Mouse (Mus musculus) bone marrow, adult 2 months (tissue): Measurements from ENCODE around the gene Elf2.
A peak's percentile ranks its signal among the peaks of the same experiment; 100 is the strongest.

Source experiments
- CTCF ChIP-seq: fragments of 200-500 bp; IDR thresholded peaks from 2 replicates; pipeline ENCODE4 v1.5.1; 2011; ENCODE audit warnings: low read length, control low read depth; ENCODE audit not compliant: control insufficient read depth, insufficient read depth
- POLR2A ChIP-seq: fragments of 200-500 bp; IDR thresholded peaks from 2 replicates; pipeline ENCODE4 v1.6.1; 2011; ENCODE audit warnings: low read depth, mild to moderate bottlenecking, control low read depth, low read length, borderline replicate concordance; ENCODE audit not compliant: control insufficient read depth

GRCm38 (mm10) chr3:51341268-51342081, 1.0 kb upstream of the Elf2 start:
- TF ChIP-seq CTCF (no peak), POLR2A (peak; percentile 41; the same call in 1 of the 2 replicates)
